Mouse (Mus musculus) gastrocnemius, adult 2 months (tissue): ENCODE results near the gene Snx18. TPM values are rescaled to one million over a fixed set of nuclear protein-coding genes. Genes with fewer than 3 reads are reported as not detected.

Source experiments
- DNase-seq: peaks from one replicate; pipeline ENCODE4 v3.0.0; 2022
- H3K27ac ChIP-seq: fragments of 200-600 bp; 2 replicates; pipeline ENCODE4 v1.8.1; 2022; ENCODE audit warnings: mild to moderate bottlenecking
- H3K4me3 ChIP-seq: fragments of 200-600 bp; 2 replicates; pipeline ENCODE4 v1.8.1; 2022; ENCODE audit warnings: mild to moderate bottlenecking, moderate library complexity
- CTCF ChIP-seq: fragments of 200-600 bp; IDR thresholded peaks from 2 replicates; pipeline ENCODE4 v1.8.1; 2022; ENCODE audit warnings: antibody characterized with exemption, mild to moderate bottlenecking, moderate library complexity
- intact Hi-C: fragments of 180-260 bp; cut with DNase I; formaldehyde crosslinking; loops from one replicate; pipeline ENCODE4 v1.15.1; 2025
- total RNA-seq, 2 experiments: library from RNA; stranded (reverse); gene quantifications; 2 replicates each; pipeline ENCODE4 v1.2.3; 2021

Snx18 gene
- total RNA-seq, 2 experiments from 2014 or later, result 9.2 to 13.6 TPM

- H3K27ac ChIP-seq, result peak overlapping the region; percentile 61
- no peak overlapping the region for H3K4me3 ChIP-seq
- intact Hi-C loops, result no loop called here
- TF ChIP-seq CTCF, result no peak
- DNase-seq, result no peak
Observed at GRCm38 (mm10) chr13:113566951-113567350, 51.4 kb downstream of the Snx18 start.

- Histone ChIP-seq H3K27ac (peak overlapping the region; percentile 61), H3K4me3 (no peak overlapping the region)
- intact Hi-C loops, result no loop called here
- peak; percentile 20 for DNase-seq
- no peak for TF ChIP-seq CTCF
Observed at GRCm38 (mm10) chr13:113566411-113566810, 52.0 kb downstream of the Snx18 start.

GRCm38 (mm10) chr13:113559646-113560045 lies 58.7 kb downstream of the Snx18 start:
- TF ChIP-seq CTCF, result no peak
- intact Hi-C loops, result no loop called here
- no peak overlapping the region for H3K27ac ChIP-seq
- H3K4me3 ChIP-seq, result no peak overlapping the region
- no peak for DNase-seq

GRCm38 (mm10) chr13:113556538-113556937 lies 61.8 kb downstream of the Snx18 start:
- intact Hi-C loops, result no loop called here
- no peak for TF ChIP-seq CTCF
- H3K4me3 ChIP-seq, result no peak overlapping the region

GRCm38 (mm10) chr13:113555226-113555625 lies 63.1 kb downstream of the Snx18 start:
- DNase-seq, result peak; percentile 62
- intact Hi-C loops, result no loop called here
- no peak for TF ChIP-seq CTCF
- H3K4me3 ChIP-seq, result no peak overlapping the region
- H3K27ac ChIP-seq, result peak overlapping the region; percentile 51

More at GRCm38 (mm10) chr13:113556538-113556937, 61.8 kb downstream of the Snx18 start:
- DNase-seq, result no peak
- no peak overlapping the region for H3K27ac ChIP-seq

GRCm38 (mm10) chr13:113553603-113554230 lies 64.6 kb downstream of the Snx18 start:
- intact Hi-C loops, result no loop called here
- DNase-seq, result peak; percentile 50
- H3K27ac ChIP-seq, result peak overlapping the region; percentile 28; the same call in 1 of the 2 replicates
- no peak overlapping the region for H3K4me3 ChIP-seq
- no peak for TF ChIP-seq CTCF

GRCm38 (mm10) chr13:113552341-113552740 lies 66.0 kb downstream of the Snx18 start:
- H3K4me3 ChIP-seq, result no peak overlapping the region
- TF ChIP-seq CTCF, result no peak
- intact Hi-C loops, result no loop called here
- no peak for DNase-seq
- no peak overlapping the region for H3K27ac ChIP-seq

GRCm38 (mm10) chr13:113550866-113551565 lies 67.3 kb downstream of the Snx18 start:
- Histone ChIP-seq H3K27ac (peak overlapping the region; percentile 69), H3K4me3 (no peak overlapping the region)
- DNase-seq, result peak; percentile 24
- TF ChIP-seq CTCF, result no peak
- intact Hi-C loops, result no loop called here

GRCm38 (mm10) chr13:113549021-113549420 lies 69.3 kb downstream of the Snx18 start:
- Histone ChIP-seq H3K4me3 (no peak overlapping the region), H3K27ac (no peak overlapping the region)
- intact Hi-C loops, result no loop called here
- no peak for DNase-seq
- no peak for TF ChIP-seq CTCF

GRCm38 (mm10) chr13:113547807-113548426 lies 70.4 kb downstream of the Snx18 start:
- no peak overlapping the region for H3K4me3 ChIP-seq
- no peak for TF ChIP-seq CTCF
- H3K27ac ChIP-seq, result no peak overlapping the region

GRCm38 (mm10) chr13:113542374-113542773 lies 76.0 kb downstream of the Snx18 start:
- intact Hi-C loops, result no loop called here
- H3K27ac ChIP-seq, result no peak overlapping the region
- TF ChIP-seq CTCF, result no peak
- no peak for DNase-seq
- H3K4me3 ChIP-seq, result no peak overlapping the region

More at GRCm38 (mm10) chr13:113547807-113548426, 70.4 kb downstream of the Snx18 start:
- intact Hi-C loops, result no loop called here
- no peak for DNase-seq

Other genes with a start within 250 kb of the Snx18 start
- gene Hspb3, start 45.1 kb upstream of the Snx18 start, total RNA-seq, result 10 to 100 TPM; 45.0 to 51.6 TPM
- gene Arl15, start 175.9 kb upstream of the Snx18 start, total RNA-seq, result 1 to 10 TPM; 4.6 to 6.2 TPM